Mouse (Mus musculus) thymus, adult 2 months (tissue): ENCODE results near the gene Nt5c2.

ENCODE experiments used
- CTCF ChIP-seq: fragments of 200-500 bp; IDR thresholded peaks from 2 replicates; pipeline ENCODE4 v1.5.1; 2012; ENCODE audit warnings: mild to moderate bottlenecking, control low read depth, low read length, moderate library complexity, borderline replicate concordance; ENCODE audit not compliant: control insufficient read depth, poor library complexity, insufficient read depth; ENCODE audit errors: extremely low read depth
- POLR2A ChIP-seq: fragments of 200-500 bp; IDR thresholded peaks from 2 replicates; pipeline ENCODE4 v1.6.1; 2012; ENCODE audit warnings: mild to moderate bottlenecking, low read length, control low read depth, moderate library complexity; ENCODE audit not compliant: control insufficient read depth, poor library complexity, insufficient read depth; ENCODE audit errors: extremely low read depth

DNA sequence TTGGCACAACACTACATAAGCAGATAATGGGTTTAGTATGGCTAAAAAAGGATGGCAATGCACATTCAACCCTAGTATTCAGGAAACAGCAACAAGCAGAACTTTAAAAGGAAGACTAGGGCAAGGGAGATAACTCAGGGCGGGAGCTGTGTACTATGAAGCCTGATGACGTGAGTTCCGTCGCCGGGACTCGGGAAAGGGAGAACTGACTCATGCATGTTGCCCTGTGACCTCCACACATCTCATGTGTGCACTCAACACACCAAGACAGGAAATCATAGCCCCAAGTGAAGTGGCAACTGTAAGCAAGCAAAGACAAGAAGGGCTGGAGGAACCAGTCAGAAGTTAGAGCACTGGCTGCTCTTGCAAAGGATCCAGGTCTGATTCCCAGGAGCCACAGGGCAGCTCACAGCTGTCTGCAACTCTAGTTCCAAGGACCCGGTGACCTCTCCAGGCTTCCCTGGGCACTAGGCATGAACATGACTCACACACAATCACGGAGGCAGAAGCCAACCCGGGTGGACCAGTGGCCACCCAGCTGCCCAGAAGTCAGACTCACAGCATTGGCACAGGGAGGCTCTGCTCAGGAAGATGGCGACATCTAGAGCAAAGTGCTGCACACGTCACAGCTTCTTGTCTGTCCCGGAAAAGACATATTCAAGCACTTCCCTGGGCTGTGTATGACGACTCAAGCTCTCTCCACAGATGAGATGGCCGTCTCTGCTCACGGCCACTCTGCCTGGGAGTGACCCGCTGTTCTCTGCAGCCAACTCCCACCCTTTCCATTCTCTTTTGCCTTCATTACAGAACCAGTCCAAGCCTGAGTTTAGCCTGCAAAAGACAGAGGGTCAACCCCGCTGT lies 35.8 kb downstream of the Nt5c2 start:
- TF ChIP-seq POLR2A (no peak), CTCF (no peak)
